In genomic region chr3:79818202-79818995, GRCm38 (mm10) we compare ENCODE assay signal across 8 mouse cellular contexts. TPM values are rescaled to one million over a fixed set of nuclear protein-coding genes. Genes with fewer than 3 reads are reported as not detected.
DNase-seq lines count a peak whose midpoint lies in the region; ATAC-seq and TF ChIP-seq lines count a peak whose summit lies in the region.

No protein-coding gene starts in this region.

- H3K9me3 ChIP-seq in hindbrain, embryonic 14.5 days (ENCODE audit: control insufficient read depth, low read length) = no peaks in the 10 kb centered on the region
- no peaks in the 10 kb centered on the region for H3K9me3 ChIP-seq in hindbrain, embryonic 10.5 days
- no peaks in the 10 kb centered on the region for H3K9me3 ChIP-seq in midbrain, postnatal 0 days (ENCODE audit: low read length)

- no peak overlapping the region for H3K27ac ChIP-seq in hindbrain, embryonic 14.5 days
- H3K27ac ChIP-seq in hindbrain, embryonic 10.5 days = no peak overlapping the region
- H3K27ac ChIP-seq in midbrain, postnatal 0 days (ENCODE audit: low read depth, low read length) = no peak overlapping the region
- H3K27ac ChIP-seq in heart, adult 2 months = no peak overlapping the region

- no peaks in the 10 kb centered on the region for H3K27me3 ChIP-seq in hindbrain, embryonic 14.5 days (ENCODE audit: control insufficient read depth, insufficient read depth, low read length)
- H3K27me3 ChIP-seq in hindbrain, embryonic 10.5 days (ENCODE audit: insufficient read depth, poor library complexity, severe bottlenecking) = no peaks in the 10 kb centered on the region
- H3K27me3 ChIP-seq in midbrain, postnatal 0 days (ENCODE audit: insufficient read depth, low read length) = no peaks in the 10 kb centered on the region
- no peaks in the 10 kb centered on the region for H3K27me3 ChIP-seq in heart, adult 2 months (ENCODE audit: control insufficient read depth, insufficient read depth, low read length)

- no peak overlapping the region for H3K4me3 ChIP-seq in hindbrain, embryonic 14.5 days (replicated peaks; ENCODE audit: low read length)
- H3K4me3 ChIP-seq in hindbrain, embryonic 10.5 days = no peak overlapping the region
- H3K4me3 ChIP-seq in midbrain, postnatal 0 days (ENCODE audit: low read depth, low read length) = no peak overlapping the region
- H3K4me3 ChIP-seq in heart, adult 2 months = no peak overlapping the region

- no peaks in the 10 kb centered on the region for H3K4me1 ChIP-seq in hindbrain, embryonic 14.5 days (replicated peaks; ENCODE audit: control insufficient read depth, insufficient read depth, low read length)
- no peaks in the 10 kb centered on the region for H3K4me1 ChIP-seq in hindbrain, embryonic 10.5 days (replicated peaks)
- no peaks in the 10 kb centered on the region; the same call in 1 of the 2 replicates for H3K4me1 ChIP-seq in midbrain, postnatal 0 days (ENCODE audit: insufficient read depth, low read length)
- no peaks in the 10 kb centered on the region for H3K4me1 ChIP-seq in heart, adult 2 months (ENCODE audit: control insufficient read depth, insufficient read depth, low read length)

- TF ChIP-seq CTCF in midbrain, postnatal 0 days (IDR thresholded peaks at IDR 0.05) = no peak
- TF ChIP-seq CTCF in heart, adult 2 months (IDR thresholded peaks at IDR 0.05) = no peak

- no peaks in the 10 kb centered on the region for H3K79me2 ChIP-seq in heart, adult 2 months (replicated peaks; ENCODE audit: control insufficient read depth, insufficient read depth, low read length)

- no peak overlapping the region for H3K4me2 ChIP-seq in hindbrain, embryonic 14.5 days (replicated peaks)
- no peak overlapping the region for H3K4me2 ChIP-seq in midbrain, postnatal 0 days (ENCODE audit: low read depth, low read length, poor library complexity, severe bottlenecking)

- no peak for TF ChIP-seq POLR2A in heart, adult 2 months (IDR thresholded peaks at IDR 0.05; ENCODE audit: insufficient read depth, low read depth, low read length)

- WGBS in hindbrain, embryonic 14.5 days = 57% methylated on average over 14 of the region's 14 CpGs
- WGBS in hindbrain, embryonic 10.5 days = 85% methylated on average over 14 of the region's 14 CpGs
- whole genome bisulfite sequencing in midbrain, postnatal 0 days = 51% methylated on average over 14 of the region's 14 CpGs
- WGBS in heart, adult 2 months = 82% methylated on average over 14 of the region's 14 CpGs

- intact Hi-C loops in heart, adult 2 months (cut with DNase I) = no loop called here

- ATAC-seq in hindbrain, embryonic 14.5 days (ENCODE audit: low FRiP score) = peak; percentile 38; the same call in 1 of the 2 replicates
- ATAC-seq in midbrain, postnatal 0 days (ENCODE audit: low FRiP score) = peak; percentile 66

- no peak for TF ChIP-seq EP300 in heart, adult 2 months (IDR thresholded peaks at IDR 0.05; ENCODE audit: insufficient read depth, low read depth, low read length)

- no peak for DNase-seq in hindbrain, embryonic 14.5 days (ENCODE audit: low spot score)
- no peak for DNase-seq in hindbrain, embryonic 10.5 days (ENCODE audit: low spot score)
- peak; percentile 32 for DNase-seq in retina, postnatal 1 day
- DNase-seq in retina, embryonic 14.5 days (ENCODE audit: low spot score) = no peak
- DNase-seq in layer of hippocampus, adult 8-10 months (ENCODE audit: low spot score in 2 of 2) = peak; percentile 59 to 64
- DNase-seq in midbrain, postnatal 0 days (ENCODE audit: low spot score) = peak; percentile 75
- DNase-seq in thymus, postnatal 4 days = no peak
- no peak for DNase-seq in heart, adult 2 months

- H3K36me3 ChIP-seq in hindbrain, embryonic 14.5 days (replicated peaks; ENCODE audit: control insufficient read depth, insufficient read depth) = no peaks in the 10 kb centered on the region
- no peaks in the 10 kb centered on the region for H3K36me3 ChIP-seq in hindbrain, embryonic 10.5 days
- H3K36me3 ChIP-seq in midbrain, postnatal 0 days (ENCODE audit: insufficient read depth, low read length) = no peaks in the 10 kb centered on the region
- H3K36me3 ChIP-seq in heart, adult 2 months (ENCODE audit: control insufficient read depth, insufficient read depth, low read length) = no peaks in the 10 kb centered on the region; the same call in 1 of the 2 replicates

- H3K9ac ChIP-seq in hindbrain, embryonic 14.5 days = no peak overlapping the region
- H3K9ac ChIP-seq in midbrain, postnatal 0 days (replicated peaks; ENCODE audit: low read length, poor library complexity, severe bottlenecking) = peak overlapping the region; percentile 29; the same call in 1 of the 2 replicates
- H3K9ac ChIP-seq in heart, adult 2 months (ENCODE audit: low read depth, low read length) = no peak overlapping the region

RNA-seq across cellular contexts. Expression of gene Tmem144, which starts 34.2 kb away (rescaled TPM):
- polyA plus RNA-seq in hindbrain, embryonic 14.5 days (2014; fragmentation: Nextera tagmentation; extraction: Ambion mirVana) = 1.2 and 2.0 TPM in 2 replicates
- 1.9 and 3.3 TPM in 2 replicates for polyA plus RNA-seq in hindbrain, embryonic 10.5 days (2016; fragmentation: Nextera tagmentation; extraction: Ambion mirVana)
- total RNA-seq in layer of hippocampus, adult 8-10 months (2022) = 10 to 100 TPM; 17.0 to 25.2 (median 21.8) TPM
- total RNA-seq in midbrain, postnatal 0 days (2014; rRNA removed) = 1.2 and 1.9 TPM in 2 replicates
- 1.8 and 2.4 TPM in 2 replicates for polyA plus RNA-seq in midbrain, postnatal 0 days (2015; fragmentation: Nextera tagmentation; extraction: Ambion mirVana)
- total RNA-seq in heart, adult 2 months (2021) = 10 to 100 TPM; 11.4 to 15.6 TPM
- polyA plus RNA-seq in heart, adult 2 months (2012; rRNA removed) = 5.2 and 5.7 TPM in 2 replicates

Comparison
In these comparisons a context has a peak if more than half of its experiments do, and no peak if none do; other contexts are left out.
1. DNase-seq: peak in retina, postnatal 1 day (single experiment), layer of hippocampus, adult 8-10 months (2 of 2) and midbrain, postnatal 0 days (single experiment); none in hindbrain, embryonic 14.5 days (single experiment), hindbrain, embryonic 10.5 days (single experiment), retina, embryonic 14.5 days (single experiment), thymus, postnatal 4 days (single experiment) and heart, adult 2 months (0 of 2).